Mouse (Mus musculus) embryonic facial prominence, embryonic 13.5 days (tissue): ENCODE results near the gene Ascl2. TPM values are rescaled to one million over a fixed set of nuclear protein-coding genes. Genes with fewer than 3 reads are reported as not detected.

Experiments used
- ATAC-seq: fragments of 200-750 bp; cut with Nextera tagmentation; 2 replicates; pipeline ENCODE4 v1.8.0; 2017; ENCODE audit warnings: low read depth; ENCODE audit not compliant: insufficient number of reproducible peaks, insufficient read depth, low FRiP score, low TSS enrichment
- H3K27ac ChIP-seq: fragments of 300-500 bp; sonication (generic); 2 replicates; pipeline ENCODE4 v1.5.1; 2015; ENCODE audit warnings: moderate library complexity, mild to moderate bottlenecking, inconsistent platforms
- H3K27me3 ChIP-seq: fragments of 300-500 bp; sonication (generic); 2 replicates; pipeline ENCODE4 v1.6.1; 2015; ENCODE audit warnings: mild to moderate bottlenecking, inconsistent platforms
- H3K36me3 ChIP-seq: fragments of 300-500 bp; sonication (generic); 2 replicates; pipeline ENCODE4 v1.6.1; 2015; ENCODE audit warnings: mild to moderate bottlenecking, inconsistent platforms
- H3K4me1 ChIP-seq: fragments of 300-500 bp; sonication (generic); 2 replicates; pipeline ENCODE4 v1.6.1; 2015; ENCODE audit warnings: inconsistent platforms
- H3K4me2 ChIP-seq: fragments of 300-500 bp; sonication (generic); 2 replicates; pipeline ENCODE4 v1.6.1; 2015; ENCODE audit warnings: moderate library complexity, mild to moderate bottlenecking, inconsistent platforms
- H3K4me3 ChIP-seq: fragments of 300-500 bp; sonication (generic); 2 replicates; pipeline ENCODE4 v1.5.1; 2015; ENCODE audit warnings: mild to moderate bottlenecking, inconsistent platforms
- H3K9ac ChIP-seq: fragments of 300-500 bp; sonication (generic); 2 replicates; pipeline ENCODE4 v1.6.1; 2015; ENCODE audit warnings: mild to moderate bottlenecking, inconsistent platforms
- H3K9me3 ChIP-seq: fragments of 300-500 bp; sonication (generic); 2 replicates; pipeline ENCODE4 v1.6.1; 2016; ENCODE audit warnings: inconsistent platforms
- WGBS: fragments of 180-500 bp; shearing (Covaris S2); methylation state at CpG from one replicate; pipeline ENCODE4 v1.1.7; 2015; ENCODE audit warnings: mixed read lengths; 5-methylcytosine and 5-hydroxymethylcytosine counted together
- polyA plus RNA-seq: library from polyadenylated mRNA; unstranded; fragments of >200 nt; fragmentation: Nextera tagmentation; extraction: Ambion mirVana; gene quantifications from 2 replicates; pipeline ENCODE4 v1.2.1, GENCODE M21; 2015

Ascl2 gene
- polyA plus RNA-seq, result 0.41 and 1.3 TPM in 2 replicates

DNA sequence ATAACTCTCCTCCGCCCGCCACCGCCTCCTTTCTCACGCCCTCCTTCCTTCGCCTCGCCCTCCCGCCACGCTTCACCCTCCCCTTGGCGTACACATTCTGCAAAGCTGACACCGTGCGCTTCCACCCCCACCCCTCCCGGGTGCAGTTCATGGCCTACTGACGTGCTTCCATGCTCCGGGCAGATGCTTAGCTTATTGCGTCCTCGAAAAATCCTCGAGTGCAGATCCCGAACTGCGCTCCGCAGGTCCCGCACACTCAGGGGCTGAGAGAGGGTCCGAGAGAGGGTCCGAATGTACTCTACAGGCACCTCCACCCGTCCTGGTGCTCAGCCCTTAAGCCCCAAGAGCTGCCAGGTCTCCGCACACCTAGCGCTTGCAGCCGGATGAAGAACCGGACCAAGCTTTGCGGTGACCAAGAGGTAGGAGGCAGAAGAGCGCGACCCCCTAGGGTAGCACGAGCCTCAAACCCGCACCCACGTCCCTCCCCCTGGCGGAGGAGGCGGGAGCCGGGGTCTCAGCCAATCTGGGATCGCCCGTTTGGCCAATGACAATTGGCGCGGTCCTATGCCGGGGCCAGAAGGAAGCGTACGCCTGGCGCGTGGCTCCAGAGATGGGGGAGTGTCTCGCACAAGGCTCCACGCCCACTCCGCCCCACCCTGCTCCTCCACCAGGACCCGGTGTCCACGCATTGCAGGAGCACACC, at the start of gene Ascl2:
TSS of gene Ascl2 (minus strand) at position 456 of the 703 bp plus-strand sequence.
- peak within 1 kb of the TSS; percentile 50 for H3K4me3 ChIP-seq
- WGBS, result under 1% methylated on average over 51 of the region's 51 CpGs
- H3K27me3 ChIP-seq, result peaks cover 87% of the 10 kb centered on the region
- H3K9me3 ChIP-seq, result no peaks in the 10 kb centered on the region
- H3K9ac ChIP-seq, result peak within 1 kb of the TSS; percentile 60
- H3K27ac ChIP-seq, result no peak within 1 kb of the TSS
- H3K4me2 ChIP-seq, result peak within 1 kb of the TSS; percentile 97
- ATAC-seq, result no peak
- peaks cover 22% of the 10 kb centered on the region for H3K4me1 ChIP-seq
- H3K36me3 ChIP-seq, result no peaks in the 10 kb centered on the region

DNA sequence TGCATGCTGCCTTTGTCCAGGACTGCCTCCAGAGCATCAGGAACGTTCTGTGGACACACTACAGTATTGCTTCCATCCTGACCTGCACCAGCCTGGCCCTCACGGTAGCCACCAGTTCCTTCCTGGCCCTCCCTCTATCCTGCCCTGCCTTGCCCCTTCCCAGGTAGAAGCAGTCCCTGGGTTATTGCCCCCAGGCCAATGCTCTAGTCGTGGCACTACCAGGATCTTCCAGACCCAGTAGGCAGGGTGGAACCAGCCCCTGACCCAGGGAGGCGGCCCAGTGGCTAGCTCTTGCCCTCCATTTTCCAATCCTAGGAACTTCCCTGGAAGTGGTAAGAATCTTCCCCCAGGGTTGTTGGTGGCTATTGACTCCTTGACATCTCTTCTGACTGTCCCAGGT, 48.1 kb upstream of the Ascl2 start:
- no peak overlapping the region for H3K4me3 ChIP-seq
- H3K36me3 ChIP-seq, result no peaks in the 10 kb centered on the region
- H3K27me3 ChIP-seq, result no peaks in the 10 kb centered on the region
- no peak overlapping the region for H3K4me2 ChIP-seq
- H3K27ac ChIP-seq, result no peak overlapping the region; the same call in 1 of the 2 replicates
- no peak for ATAC-seq
- peaks cover 42% of the 10 kb centered on the region for H3K4me1 ChIP-seq
- no peaks in the 10 kb centered on the region for H3K9me3 ChIP-seq
- no peak overlapping the region for H3K9ac ChIP-seq
- WGBS, result 62% methylated on average over 4 of the region's 4 CpGs

- Histone ChIP-seq H3K4me1 (peaks cover 40% of the 10 kb centered on the region), H3K4me3 (no peak overlapping the region), H3K27me3 (no peaks in the 10 kb centered on the region), H3K27ac (peak overlapping the region; percentile 57), H3K9ac (no peak overlapping the region), H3K4me2 (no peak overlapping the region), H3K9me3 (no peaks in the 10 kb centered on the region), H3K36me3 (no peaks in the 10 kb centered on the region)
- no peak for ATAC-seq
- 43% methylated on average over 9 of the region's 9 CpGs for WGBS
Measured at GRCm38 (mm10) chr7:143016424-143017142, 47.5 kb upstream of the Ascl2 start.

- H3K27me3 ChIP-seq, result no peaks in the 10 kb centered on the region
- H3K4me1 ChIP-seq, result peaks cover 33% of the 10 kb centered on the region
- no peak overlapping the region for H3K4me2 ChIP-seq
- H3K27ac ChIP-seq, result peak overlapping the region; percentile 57
- H3K9me3 ChIP-seq, result no peaks in the 10 kb centered on the region
- H3K9ac ChIP-seq, result no peak overlapping the region
- no peak; the same call in 1 of the 2 replicates for ATAC-seq
- no peak overlapping the region for H3K4me3 ChIP-seq
- WGBS, result 8% methylated on average over 1 of the region's 1 CpGs
- no peaks in the 10 kb centered on the region for H3K36me3 ChIP-seq
Measured at GRCm38 (mm10) chr7:143015755-143016423, 46.8 kb upstream of the Ascl2 start.

GRCm38 (mm10) chr7:143014862-143015659, 46.0 kb upstream of the Ascl2 start:
- 88% methylated on average over 7 of the region's 7 CpGs for WGBS
- no peak for ATAC-seq
- Histone ChIP-seq H3K27me3 (no peaks in the 10 kb centered on the region), H3K9ac (no peak overlapping the region), H3K36me3 (no peaks in the 10 kb centered on the region), H3K4me2 (no peak overlapping the region), H3K4me3 (no peak overlapping the region), H3K9me3 (no peaks in the 10 kb centered on the region), H3K27ac (0 out of 2 replicates have a peak overlapping the region, but pooled peaks have one; percentile 57), H3K4me1 (peaks cover 30% of the 10 kb centered on the region)

DNA sequence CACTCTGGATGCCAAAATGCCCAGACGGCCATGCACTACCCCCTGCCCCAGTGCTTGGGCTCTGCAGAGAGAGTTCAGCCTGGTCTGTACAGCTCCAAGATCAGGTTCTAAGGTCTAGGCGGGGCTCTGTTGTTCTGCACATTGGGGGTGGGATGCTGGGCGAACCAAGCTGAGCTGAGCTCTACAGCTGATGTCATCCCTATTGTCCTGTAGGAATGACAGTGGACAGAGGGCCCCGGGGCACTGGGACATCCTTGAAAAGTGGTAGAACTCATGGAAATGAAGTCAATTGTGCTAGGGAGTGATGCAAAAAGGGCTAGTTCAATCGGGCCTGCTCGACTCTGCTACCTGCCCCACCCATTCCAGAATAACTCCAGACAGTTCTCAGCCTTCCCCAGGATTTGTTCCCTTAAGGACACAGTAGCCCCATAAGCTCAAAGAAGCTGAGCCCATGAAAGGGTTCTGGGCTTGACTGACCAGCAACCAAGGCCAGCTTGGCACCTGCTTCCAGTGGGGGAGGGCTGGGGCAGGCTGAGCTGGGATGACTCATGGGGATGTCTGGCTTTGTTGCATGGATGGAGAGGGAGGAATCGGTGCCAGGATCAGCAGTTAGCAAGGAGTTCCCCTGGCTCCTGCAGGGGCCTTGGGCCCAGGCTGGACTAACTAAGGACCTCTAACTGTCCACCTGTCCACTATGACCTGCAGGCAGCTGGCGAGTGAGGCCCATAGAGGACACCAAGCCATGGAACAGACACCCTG, 44.5 kb upstream of the Ascl2 start:
- Histone ChIP-seq H3K4me1 (peaks cover 43% of the 10 kb centered on the region), H3K4me3 (no peak overlapping the region), H3K36me3 (no peaks in the 10 kb centered on the region), H3K27me3 (no peaks in the 10 kb centered on the region), H3K4me2 (no peak overlapping the region), H3K9ac (no peak overlapping the region), H3K9me3 (no peaks in the 10 kb centered on the region), H3K27ac (no peak overlapping the region)
- no peak for ATAC-seq
- 68% methylated on average over 8 of the region's 8 CpGs for WGBS

- H3K27ac ChIP-seq, result no peak overlapping the region
- H3K4me1 ChIP-seq, result peaks cover 55% of the 10 kb centered on the region
- WGBS, result 65% methylated on average over 5 of the region's 5 CpGs
- no peak overlapping the region for H3K9ac ChIP-seq
- H3K4me2 ChIP-seq, result no peak overlapping the region
- no peak overlapping the region for H3K4me3 ChIP-seq
- H3K27me3 ChIP-seq, result no peaks in the 10 kb centered on the region
- H3K36me3 ChIP-seq, result no peaks in the 10 kb centered on the region
- no peak for ATAC-seq
- H3K9me3 ChIP-seq, result no peaks in the 10 kb centered on the region
Measured at GRCm38 (mm10) chr7:143012230-143012875, 43.3 kb upstream of the Ascl2 start.

- no peak for ATAC-seq
- 77% methylated on average over 1 of the region's 1 CpGs for WGBS
Measured at GRCm38 (mm10) chr7:143011226-143011625, 42.2 kb upstream of the Ascl2 start.

DNA sequence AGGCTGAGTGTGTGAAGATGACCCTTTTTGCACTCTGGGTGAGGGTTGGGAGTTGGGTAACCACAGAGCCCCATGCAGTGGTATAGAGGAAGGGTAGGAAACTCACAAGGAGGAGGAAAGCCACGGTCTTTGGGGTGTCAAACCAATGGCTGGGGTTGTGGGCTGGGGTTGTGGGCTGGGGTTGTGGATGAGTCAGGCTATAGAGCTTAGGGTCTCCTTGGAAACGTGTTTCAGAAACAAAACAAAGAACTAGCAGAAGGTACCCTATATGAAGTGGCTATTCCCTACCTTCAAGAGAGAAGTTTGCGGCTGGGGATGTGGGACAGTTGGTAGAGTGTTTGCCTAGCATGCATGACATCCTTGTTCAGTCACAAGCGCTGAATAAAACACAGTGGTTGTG, 40.9 kb upstream of the Ascl2 start:
- Histone ChIP-seq H3K9ac (no peak overlapping the region), H3K4me1 (peaks cover 35% of the 10 kb centered on the region), H3K27me3 (no peaks in the 10 kb centered on the region), H3K27ac (peak overlapping the region; percentile 97), H3K9me3 (no peaks in the 10 kb centered on the region), H3K4me2 (no peak overlapping the region), H3K4me3 (no peak overlapping the region), H3K36me3 (no peaks in the 10 kb centered on the region)
- WGBS, result 83% methylated on average over 4 of the region's 4 CpGs
- no peak for ATAC-seq

More at GRCm38 (mm10) chr7:143011226-143011625, 42.2 kb upstream of the Ascl2 start:
- Histone ChIP-seq H3K4me3 (no peak overlapping the region), H3K9me3 (no peaks in the 10 kb centered on the region), H3K36me3 (no peaks in the 10 kb centered on the region), H3K4me1 (peaks cover 46% of the 10 kb centered on the region), H3K9ac (no peak overlapping the region), H3K27ac (no peak overlapping the region), H3K27me3 (no peaks in the 10 kb centered on the region), H3K4me2 (no peak overlapping the region)

GRCm38 (mm10) chr7:143008996-143009665, 40.1 kb upstream of the Ascl2 start:
- Histone ChIP-seq H3K4me2 (peak overlapping the region; percentile 38), H3K36me3 (no peaks in the 10 kb centered on the region), H3K9me3 (no peaks in the 10 kb centered on the region), H3K4me1 (peaks cover 37% of the 10 kb centered on the region), H3K27ac (peak overlapping the region; percentile 97), H3K9ac (no peak overlapping the region), H3K27me3 (no peaks in the 10 kb centered on the region), H3K4me3 (no peak overlapping the region)
- ATAC-seq, result peak; percentile 56; the same call in 1 of the 2 replicates
- WGBS, result 35% methylated on average over 3 of the region's 4 CpGs
